Mouse (Mus musculus) lung, embryonic 15.5 days (tissue): ENCODE measurements at regions not wholly inside any gene's neighbourhood (a gene's known extent, or its start where the extent isn't known, plus 50 kb on each side); places are given as distances from the start of the nearest gene placed in this dataset.
A peak's percentile ranks its signal among the peaks of the same experiment; 100 is the strongest.

Experiments
- ATAC-seq: fragments of 200-750 bp; cut with Nextera tagmentation; 2 replicates; pipeline ENCODE4 v1.8.0; 2017; ENCODE audit warnings: moderate number of reproducible peaks, borderline replicate concordance; ENCODE audit not compliant: low FRiP score, low TSS enrichment; ENCODE audit errors: extremely low read depth
- H3K27ac ChIP-seq: fragments of 300-500 bp; sonication (generic); 2 replicates; pipeline ENCODE4 v1.5.1; 2015; ENCODE audit warnings: moderate library complexity, mild to moderate bottlenecking, inconsistent platforms
- H3K27me3 ChIP-seq: fragments of 300-500 bp; sonication (generic); 2 replicates; pipeline ENCODE4 v1.6.1; 2015; ENCODE audit warnings: inconsistent platforms
- H3K36me3 ChIP-seq: fragments of 300-500 bp; sonication (generic); 2 replicates; pipeline ENCODE4 v1.6.1; 2015; ENCODE audit warnings: inconsistent platforms
- H3K4me1 ChIP-seq: fragments of 300-500 bp; sonication (generic); 2 replicates; pipeline ENCODE4 v1.6.1; 2015; ENCODE audit warnings: inconsistent platforms
- H3K4me2 ChIP-seq: fragments of 300-500 bp; sonication (generic); 2 replicates; pipeline ENCODE4 v1.6.1; 2015; ENCODE audit warnings: inconsistent platforms, mild to moderate bottlenecking, moderate library complexity
- H3K4me3 ChIP-seq: fragments of 300-500 bp; sonication (generic); 2 replicates; pipeline ENCODE4 v1.5.1; 2015; ENCODE audit warnings: mild to moderate bottlenecking, inconsistent platforms
- H3K9ac ChIP-seq: fragments of 300-500 bp; sonication (generic); 2 replicates; pipeline ENCODE4 v1.6.1; 2015; ENCODE audit warnings: inconsistent platforms
- H3K9me3 ChIP-seq: fragments of 300-500 bp; sonication (generic); 2 replicates; pipeline ENCODE4 v1.6.1; 2016; ENCODE audit warnings: inconsistent platforms
- WGBS: fragments of 180-500 bp; shearing (Covaris S2); methylation state at CpG from one replicate; pipeline ENCODE4 v1.1.7; 2015; 5-methylcytosine and 5-hydroxymethylcytosine counted together

- no peaks in the 10 kb centered on the region for H3K27me3 ChIP-seq
- H3K4me1 ChIP-seq: no peaks in the 10 kb centered on the region
- 79% methylated on average over 5 of the region's 5 CpGs for WGBS
- no peak for ATAC-seq
- no peak overlapping the region for H3K27ac ChIP-seq
- no peaks in the 10 kb centered on the region for H3K9me3 ChIP-seq
- H3K9ac ChIP-seq: no peak overlapping the region
- H3K4me3 ChIP-seq: no peak overlapping the region
- no peaks in the 10 kb centered on the region for H3K36me3 ChIP-seq
- H3K4me2 ChIP-seq: no peak overlapping the region
Measured at GRCm38 (mm10) chr17:70942478-70942877, 60.0 kb upstream of the Myom1 start.

GRCm38 (mm10) chr17:70934258-70934657, 68.2 kb upstream of the Myom1 start:
- Histone ChIP-seq H3K9ac (no peak overlapping the region), H3K4me1 (no peaks in the 10 kb centered on the region), H3K27ac (no peak overlapping the region), H3K4me2 (no peak overlapping the region), H3K9me3 (no peaks in the 10 kb centered on the region), H3K27me3 (no peaks in the 10 kb centered on the region), H3K36me3 (no peaks in the 10 kb centered on the region), H3K4me3 (no peak overlapping the region)
- 88% methylated on average over 1 of the region's 1 CpGs for WGBS
- no peak for ATAC-seq

GRCm38 (mm10) chr17:70933122-70934050, 69.0 kb upstream of the Myom1 start:
- no peaks in the 10 kb centered on the region for H3K36me3 ChIP-seq
- no peak overlapping the region for H3K27ac ChIP-seq
- H3K27me3 ChIP-seq: no peaks in the 10 kb centered on the region
- no peak overlapping the region for H3K9ac ChIP-seq
- no peak for ATAC-seq
- H3K4me2 ChIP-seq: no peak overlapping the region
- no peaks in the 10 kb centered on the region for H3K9me3 ChIP-seq
- no peak overlapping the region for H3K4me3 ChIP-seq
- no peaks in the 10 kb centered on the region for H3K4me1 ChIP-seq
- WGBS: 25% methylated on average over 4 of the region's 4 CpGs

GRCm38 (mm10) chr17:70932565-70932964, 69.9 kb upstream of the Myom1 start:
- H3K4me1 ChIP-seq: no peaks in the 10 kb centered on the region
- no peaks in the 10 kb centered on the region for H3K27me3 ChIP-seq
- H3K36me3 ChIP-seq: no peaks in the 10 kb centered on the region
- no peaks in the 10 kb centered on the region for H3K9me3 ChIP-seq
- no peak overlapping the region for H3K9ac ChIP-seq
- no peak overlapping the region for H3K4me3 ChIP-seq
- ATAC-seq: no peak
- H3K4me2 ChIP-seq: no peak overlapping the region
- H3K27ac ChIP-seq: no peak overlapping the region

- H3K4me1 ChIP-seq: no peaks in the 10 kb centered on the region
- no peak overlapping the region for H3K27ac ChIP-seq
- 87% methylated on average over 9 of the region's 9 CpGs for WGBS
- no peaks in the 10 kb centered on the region for H3K9me3 ChIP-seq
- ATAC-seq: no peak
- no peak overlapping the region for H3K4me2 ChIP-seq
- no peak overlapping the region for H3K9ac ChIP-seq
- no peaks in the 10 kb centered on the region for H3K36me3 ChIP-seq
- no peaks in the 10 kb centered on the region for H3K27me3 ChIP-seq
- H3K4me3 ChIP-seq: no peak overlapping the region
Measured at GRCm38 (mm10) chr17:70930600-70930999, 71.8 kb upstream of the Myom1 start.

GRCm38 (mm10) chr17:70929582-70929981, 72.9 kb upstream of the Myom1 start:
- peak; percentile 35; the same call in 1 of the 2 replicates for ATAC-seq
- H3K4me2 ChIP-seq: no peak overlapping the region
- 36% methylated on average over 1 of the region's 1 CpGs for WGBS
- H3K27me3 ChIP-seq: no peaks in the 10 kb centered on the region
- H3K27ac ChIP-seq: no peak overlapping the region
- H3K4me1 ChIP-seq: no peaks in the 10 kb centered on the region
- no peaks in the 10 kb centered on the region for H3K36me3 ChIP-seq
- no peaks in the 10 kb centered on the region for H3K9me3 ChIP-seq
- H3K9ac ChIP-seq: no peak overlapping the region
- no peak overlapping the region for H3K4me3 ChIP-seq

GRCm38 (mm10) chr17:70924565-70925220, 71.3 kb upstream of the Tgif1 start:
- no peaks in the 10 kb centered on the region for H3K4me1 ChIP-seq
- H3K27ac ChIP-seq: no peak overlapping the region
- H3K36me3 ChIP-seq: no peaks in the 10 kb centered on the region
- H3K4me3 ChIP-seq: no peak overlapping the region
- no peak overlapping the region for H3K4me2 ChIP-seq
- 73% methylated on average over 8 of the region's 8 CpGs for WGBS
- no peaks in the 10 kb centered on the region for H3K27me3 ChIP-seq
- ATAC-seq: no peak
- H3K9me3 ChIP-seq: no peaks in the 10 kb centered on the region
- no peak overlapping the region for H3K9ac ChIP-seq

- no peak overlapping the region for H3K27ac ChIP-seq
- H3K4me3 ChIP-seq: no peak overlapping the region
- H3K4me2 ChIP-seq: no peak overlapping the region
- no peaks in the 10 kb centered on the region for H3K27me3 ChIP-seq
- H3K9ac ChIP-seq: no peak overlapping the region
- H3K4me1 ChIP-seq: peaks cover 5% of the 10 kb centered on the region
- H3K9me3 ChIP-seq: no peaks in the 10 kb centered on the region
- 50% methylated on average over 13 of the region's 13 CpGs for WGBS
- no peaks in the 10 kb centered on the region for H3K36me3 ChIP-seq
- ATAC-seq: no peak
Measured at GRCm38 (mm10) chr17:70921681-70922080, 68.3 kb upstream of the Tgif1 start.

GRCm38 (mm10) chr17:70920181-70920580, 66.8 kb upstream of the Tgif1 start:
- ATAC-seq: no peak
- H3K9me3 ChIP-seq: no peaks in the 10 kb centered on the region
- H3K4me2 ChIP-seq: no peak overlapping the region
- no peak overlapping the region for H3K27ac ChIP-seq
- H3K27me3 ChIP-seq: no peaks in the 10 kb centered on the region
- peaks cover 5% of the 10 kb centered on the region for H3K4me1 ChIP-seq
- H3K9ac ChIP-seq: no peak overlapping the region
- no peaks in the 10 kb centered on the region for H3K36me3 ChIP-seq
- no peak overlapping the region for H3K4me3 ChIP-seq

- no peak overlapping the region for H3K4me3 ChIP-seq
- H3K9me3 ChIP-seq: no peaks in the 10 kb centered on the region
- no peaks in the 10 kb centered on the region for H3K27me3 ChIP-seq
- no peak overlapping the region for H3K9ac ChIP-seq
- no peak overlapping the region for H3K27ac ChIP-seq
- 46% methylated on average over 19 of the region's 19 CpGs for WGBS
- no peak for ATAC-seq
- H3K4me1 ChIP-seq: peaks cover 5% of the 10 kb centered on the region
- no peaks in the 10 kb centered on the region for H3K36me3 ChIP-seq
- no peak overlapping the region for H3K4me2 ChIP-seq
Measured at GRCm38 (mm10) chr17:70917183-70917935, 64.0 kb upstream of the Tgif1 start.

GRCm38 (mm10) chr17:70916089-70916750, 62.9 kb upstream of the Tgif1 start:
- Histone ChIP-seq H3K36me3 (no peaks in the 10 kb centered on the region), H3K9me3 (no peaks in the 10 kb centered on the region), H3K27ac (no peak overlapping the region), H3K4me1 (peaks cover 5% of the 10 kb centered on the region), H3K4me3 (no peak overlapping the region), H3K9ac (no peak overlapping the region), H3K4me2 (no peak overlapping the region), H3K27me3 (no peaks in the 10 kb centered on the region)
- WGBS: 73% methylated on average over 12 of the region's 12 CpGs
- ATAC-seq: no peak
